27 mouse cellular contexts compared by ENCODE assay signal in genomic region chr3:65841175-65841574, GRCm38 (mm10).
"Had no signal": no experiment of that assay in that cellular context is flagged by ENCODE, and none has a peak within 500 bp of the region (broad histone marks: within the 10 kb centered on the region; RNA-seq: fewer than 3 reads in every experiment).

No protein-coding gene starts in this region.

- H3K9ac ChIP-seq: heart, embryonic 13.5 days; heart, embryonic 15.5 days; hindbrain, embryonic 13.5 days; hindbrain, embryonic 15.5 days; kidney, embryonic 15.5 days; limb, embryonic 12.5 days; liver, embryonic 13.5 days; liver, embryonic 15.5 days had no signal

- H3K27ac ChIP-seq: heart, embryonic 13.5 days; heart, embryonic 15.5 days; hindbrain, embryonic 13.5 days; hindbrain, embryonic 15.5 days; hindbrain, postnatal 0 days; kidney, embryonic 15.5 days; kidney, postnatal 0 days; limb, embryonic 10.5 days; limb, embryonic 12.5 days; liver, embryonic 13.5 days; liver, embryonic 15.5 days had no signal

- H3K9me3 ChIP-seq: heart, embryonic 13.5 days; heart, embryonic 15.5 days; hindbrain, embryonic 13.5 days; hindbrain, embryonic 15.5 days; kidney, embryonic 15.5 days; limb, embryonic 10.5 days; limb, embryonic 12.5 days; liver, embryonic 13.5 days; liver, embryonic 15.5 days had no signal

- H3K4me1 ChIP-seq: hindbrain, embryonic 15.5 days; kidney, embryonic 15.5 days; limb, embryonic 10.5 days; limb, embryonic 12.5 days; liver, embryonic 15.5 days had no signal

- DNase-seq: gastrocnemius, postnatal 14 days; gastrocnemius, postnatal 36 days; heart, adult 18-20 months; heart, postnatal 14 days; heart, postnatal 36 days; kidney, adult 11 months; kidney, adult 2 months; kidney, adult 9 months; kidney, postnatal 14 days; kidney, postnatal 36 days; layer of hippocampus, adult 9-11 months; layer of hippocampus, postnatal 36 days; liver; liver, embryonic 13.5 days had no signal

- H3K4me2 ChIP-seq: heart, embryonic 11.5 days; heart, embryonic 13.5 days; heart, embryonic 15.5 days; hindbrain, embryonic 13.5 days; hindbrain, embryonic 15.5 days; kidney, embryonic 15.5 days; limb, embryonic 12.5 days; liver, embryonic 11.5 days; liver, embryonic 13.5 days; liver, embryonic 15.5 days had no signal

- H3K4me3 ChIP-seq: heart, embryonic 13.5 days; heart, embryonic 15.5 days; hindbrain, embryonic 13.5 days; hindbrain, embryonic 15.5 days; kidney, embryonic 15.5 days; limb, embryonic 10.5 days; limb, embryonic 12.5 days; liver, embryonic 13.5 days; liver, embryonic 15.5 days had no signal

- ATAC-seq: hindbrain, postnatal 0 days; intestine, embryonic 16.5 days had no signal

- H3K27me3 ChIP-seq: heart, embryonic 13.5 days; heart, embryonic 15.5 days; hindbrain, embryonic 13.5 days; hindbrain, embryonic 15.5 days; kidney, embryonic 15.5 days; limb, embryonic 12.5 days; liver, embryonic 13.5 days; liver, embryonic 15.5 days had no signal

- H3K36me3 ChIP-seq: heart, embryonic 13.5 days; heart, embryonic 15.5 days; hindbrain, embryonic 13.5 days; hindbrain, embryonic 15.5 days; kidney, embryonic 15.5 days; limb, embryonic 10.5 days; limb, embryonic 12.5 days; liver, embryonic 13.5 days; liver, embryonic 15.5 days had no signal
